Comparison of ENCODE assay signal across 8 mouse cellular contexts in genomic region chr16:92058644-92059620, GRCm38 (mm10). TPM values are rescaled to one million over a fixed set of nuclear protein-coding genes. Genes with fewer than 3 reads are reported as not detected.
DNase-seq lines count a peak whose midpoint lies in the region; ATAC-seq and TF ChIP-seq lines count a peak whose summit lies in the region.

No protein-coding gene starts in this region.

- no peak for DNase-seq in kidney, adult 11 months
- DNase-seq in ES-E14 (ENCODE audit: low read depth, low spot score): no peak
- DNase-seq in embryonic facial prominence, embryonic 11.5 days (ENCODE audit: low spot score): peak; percentile 30
- DNase-seq in lung, postnatal 10 days: peak; percentile 13
- DNase-seq in spleen, postnatal 10 days (ENCODE audit: low spot score in 2 of 2): peak; percentile 19 to 33
- no peak for DNase-seq in layer of hippocampus, postnatal 10 days (ENCODE audit: low spot score in 2 of 2)

- peak overlapping the region; percentile 81 for H3K4me2 ChIP-seq in kidney, embryonic 15.5 days
- peak overlapping the region; percentile 88 for H3K4me2 ChIP-seq in embryonic facial prominence, embryonic 11.5 days (ENCODE audit: low read depth, low read length)
- peak overlapping the region; percentile 84 for H3K4me2 ChIP-seq in hindbrain, embryonic 15.5 days

- 2% methylated on average over 35 of the region's 63 CpGs for WGBS in kidney, embryonic 15.5 days
- WGBS in embryonic facial prominence, embryonic 11.5 days: 1% methylated on average over 61 of the region's 63 CpGs
- 1% methylated on average over 59 of the region's 63 CpGs for WGBS in hindbrain, embryonic 15.5 days

- peaks cover 31% of the 10 kb centered on the region for H3K36me3 ChIP-seq in kidney, embryonic 15.5 days
- H3K36me3 ChIP-seq in ES-E14 (ENCODE audit: control insufficient read depth, insufficient read depth, low read length, poor library complexity, severe bottlenecking): 0 out of 2 replicates have a peak, but pooled peaks cover 5% of the 10 kb centered on the region
- H3K36me3 ChIP-seq in embryonic facial prominence, embryonic 11.5 days (replicated peaks; ENCODE audit: control insufficient read depth, insufficient read depth, low read depth, low read length): no peaks in the 10 kb centered on the region; the same call in 1 of the 2 replicates
- peaks cover 23% of the 10 kb centered on the region for H3K36me3 ChIP-seq in hindbrain, embryonic 15.5 days

- H3K27ac ChIP-seq in kidney, embryonic 15.5 days: peak overlapping the region; percentile 94
- H3K27ac ChIP-seq in ES-E14 (ENCODE audit: insufficient read depth, low read depth, low read length, poor library complexity, severe bottlenecking): no peak overlapping the region
- no peak overlapping the region for H3K27ac ChIP-seq in embryonic facial prominence, embryonic 11.5 days (replicated peaks; ENCODE audit: low read depth, low read length)
- peak overlapping the region; percentile 95 for H3K27ac ChIP-seq in hindbrain, embryonic 15.5 days (replicated peaks)

- in situ Hi-C loops in ES-E14 (cut with MboI; ENCODE audit: low sequenced_read_pairs in 2 of 2, unreplicated experiment in 2 of 2): no loop called here

- H3K4me3 ChIP-seq in kidney, embryonic 15.5 days (replicated peaks): peak overlapping the region; percentile 95
- peak overlapping the region; percentile 87 to 100 for H3K4me3 ChIP-seq in ES-E14 (ENCODE audit: insufficient read depth in 1 of 2, low read depth in 1 of 2, low read length in 2 of 2, poor library complexity in 1 of 2, severe bottlenecking in 1 of 2)
- peak overlapping the region; percentile 96 for H3K4me3 ChIP-seq in embryonic facial prominence, embryonic 11.5 days (ENCODE audit: low read depth, low read length)
- H3K4me3 ChIP-seq in hindbrain, embryonic 15.5 days: peak overlapping the region; percentile 99

- H3K9ac ChIP-seq in kidney, embryonic 15.5 days: peak overlapping the region; percentile 90
- peak overlapping the region; percentile 97 for H3K9ac ChIP-seq in ES-E14 (ENCODE audit: insufficient read depth, low read depth, low read length, poor library complexity, severe bottlenecking)
- peak overlapping the region; percentile 84 for H3K9ac ChIP-seq in embryonic facial prominence, embryonic 11.5 days (replicated peaks; ENCODE audit: low read length)
- H3K9ac ChIP-seq in hindbrain, embryonic 15.5 days: peak overlapping the region; percentile 91

- peak; percentile 44 for ATAC-seq in kidney, embryonic 15.5 days (replicated peaks; ENCODE audit: low FRiP score)
- peak; percentile 30 for ATAC-seq in embryonic facial prominence, embryonic 11.5 days (replicated peaks; ENCODE audit: insufficient number of reproducible peaks, low FRiP score, low TSS enrichment, low read depth)
- peak; percentile 7; the same call in 1 of the 2 replicates for ATAC-seq in hindbrain, embryonic 15.5 days (ENCODE audit: low FRiP score, low read depth)

- peaks cover 23% of the 10 kb centered on the region for H3K4me1 ChIP-seq in kidney, embryonic 15.5 days
- H3K4me1 ChIP-seq in ES-E14 (ENCODE audit: control insufficient read depth in 2 of 2, insufficient read depth in 2 of 2, low read length in 2 of 2, poor library complexity in 1 of 2): peaks cover 0 to 8% of the 10 kb centered on the region in 2 experiments; a peak in 2 of 4 replicates
- no peaks in the 10 kb centered on the region for H3K4me1 ChIP-seq in embryonic facial prominence, embryonic 11.5 days (ENCODE audit: control insufficient read depth, insufficient read depth, low read length)
- peaks cover 38% of the 10 kb centered on the region for H3K4me1 ChIP-seq in hindbrain, embryonic 15.5 days (replicated peaks)

- no peaks in the 10 kb centered on the region for H3K27me3 ChIP-seq in kidney, embryonic 15.5 days
- no peaks in the 10 kb centered on the region for H3K27me3 ChIP-seq in embryonic facial prominence, embryonic 11.5 days (ENCODE audit: control insufficient read depth, insufficient read depth, low read length)
- H3K27me3 ChIP-seq in hindbrain, embryonic 15.5 days: no peaks in the 10 kb centered on the region

- 0 out of 2 replicates have a peak, but pooled peaks cover 2% of the 10 kb centered on the region for H3K9me3 ChIP-seq in kidney, embryonic 15.5 days (replicated peaks)
- H3K9me3 ChIP-seq in ES-E14 (ENCODE audit: control insufficient read depth, insufficient read depth, low read depth, low read length): no peaks in the 10 kb centered on the region
- no peaks in the 10 kb centered on the region; the same call in 1 of the 2 replicates for H3K9me3 ChIP-seq in embryonic facial prominence, embryonic 11.5 days (replicated peaks; ENCODE audit: control insufficient read depth, low read length)
- no peaks in the 10 kb centered on the region for H3K9me3 ChIP-seq in hindbrain, embryonic 15.5 days

TF ChIP-seq in ES-E14, 5 proteins besides CTCF, POLR2A, EP300 and RAD21:
- TF ChIP-seq ZC3H11A (IDR thresholded peaks at IDR 0.05; ENCODE audit: borderline replicate concordance, low read depth, low read length) (no peak), CHD2 (IDR thresholded peaks at IDR 0.05; ENCODE audit: low read depth, low read length) (no peak), ZNF384 (IDR thresholded peaks at IDR 0.05; ENCODE audit: low read depth, low read length) (no peak), HCFC1 (IDR thresholded peaks at IDR 0.05; ENCODE audit: borderline replicate concordance, insufficient read depth, low read length) (no peak), MAFK (IDR thresholded peaks at IDR 0.05; ENCODE audit: insufficient read depth, low read depth, low read length) (no peak)
TF ChIP-seq in ES-E14: peak in this region for 0.

RNA-seq across cellular contexts. Expression of gene Slc5a3, which starts 0.8 kb away (rescaled TPM):
- 9.5 and 10.5 TPM in 2 replicates for polyA plus RNA-seq in kidney, embryonic 15.5 days (2015; fragmentation: Nextera tagmentation; extraction: Ambion mirVana)
- 13.2 and 14.3 TPM in 2 replicates for total RNA-seq in ES-E14 (2012; rRNA removed)
- polyA plus RNA-seq in embryonic facial prominence, embryonic 11.5 days (2014; fragmentation: Nextera tagmentation; extraction: Ambion mirVana): 12.4 and 12.6 TPM in 2 replicates
- polyA plus RNA-seq in hindbrain, embryonic 15.5 days (2015; fragmentation: Nextera tagmentation; extraction: Ambion mirVana): 16.6 and 17.8 TPM in 2 replicates
- total RNA-seq in layer of hippocampus, postnatal 10 days (2021): 10 to 100 TPM; 15.3 to 17.8 TPM

RNA-seq across cellular contexts. Expression of gene Gm49711, which starts 0.8 kb away (rescaled TPM):
- 0.29 TPM in 1 of 2 replicates, not detected in the other for polyA plus RNA-seq in kidney, embryonic 15.5 days (2015; fragmentation: Nextera tagmentation; extraction: Ambion mirVana)
- not detected in 2 replicates for total RNA-seq in ES-E14 (2012; rRNA removed)
- 0.20 and 0.45 TPM in 2 replicates for polyA plus RNA-seq in embryonic facial prominence, embryonic 11.5 days (2014; fragmentation: Nextera tagmentation; extraction: Ambion mirVana)
- 0.32 and 0.34 TPM in 2 replicates for polyA plus RNA-seq in hindbrain, embryonic 15.5 days (2015; fragmentation: Nextera tagmentation; extraction: Ambion mirVana)
- total RNA-seq in layer of hippocampus, postnatal 10 days (2021): under 1 TPM in 1 of 2 experiments, not detected in 1; 0.31 TPM

RNA-seq across cellular contexts. Expression of gene Mrps6, which starts 0.9 kb away (rescaled TPM):
- 151 and 166 TPM in 2 replicates for polyA plus RNA-seq in kidney, embryonic 15.5 days (2015; fragmentation: Nextera tagmentation; extraction: Ambion mirVana)
- 14.0 and 30.4 TPM in 2 replicates for total RNA-seq in ES-E14 (2012; rRNA removed)
- 125 and 127 TPM in 2 replicates for polyA plus RNA-seq in embryonic facial prominence, embryonic 11.5 days (2014; fragmentation: Nextera tagmentation; extraction: Ambion mirVana)
- polyA plus RNA-seq in hindbrain, embryonic 15.5 days (2015; fragmentation: Nextera tagmentation; extraction: Ambion mirVana): 179 and 183 TPM in 2 replicates
- 10 to 100 TPM; 57.9 to 66.2 TPM for total RNA-seq in layer of hippocampus, postnatal 10 days (2021)

Comparison
In these comparisons a context has a peak if more than half of its experiments do, and no peak if none do; other contexts are left out.
1. H3K27ac ChIP-seq: peak in kidney, embryonic 15.5 days (single experiment) and hindbrain, embryonic 15.5 days (single experiment); none in ES-E14 (single experiment) and embryonic facial prominence, embryonic 11.5 days (single experiment).
2. DNase-seq: peak in embryonic facial prominence, embryonic 11.5 days (single experiment), lung, postnatal 10 days (single experiment) and spleen, postnatal 10 days (2 of 2); none in kidney, adult 11 months (single experiment), ES-E14 (single experiment) and layer of hippocampus, postnatal 10 days (0 of 2).
3. Peak in every context shown above with its lines, with median percentiles within 50 percentile points of each other: ATAC-seq, H3K4me2 ChIP-seq, H3K4me3 ChIP-seq and H3K9ac ChIP-seq.